Mouse (Mus musculus): Measurements from ENCODE around the gene Ints7.

Ints7 gene

DNA sequence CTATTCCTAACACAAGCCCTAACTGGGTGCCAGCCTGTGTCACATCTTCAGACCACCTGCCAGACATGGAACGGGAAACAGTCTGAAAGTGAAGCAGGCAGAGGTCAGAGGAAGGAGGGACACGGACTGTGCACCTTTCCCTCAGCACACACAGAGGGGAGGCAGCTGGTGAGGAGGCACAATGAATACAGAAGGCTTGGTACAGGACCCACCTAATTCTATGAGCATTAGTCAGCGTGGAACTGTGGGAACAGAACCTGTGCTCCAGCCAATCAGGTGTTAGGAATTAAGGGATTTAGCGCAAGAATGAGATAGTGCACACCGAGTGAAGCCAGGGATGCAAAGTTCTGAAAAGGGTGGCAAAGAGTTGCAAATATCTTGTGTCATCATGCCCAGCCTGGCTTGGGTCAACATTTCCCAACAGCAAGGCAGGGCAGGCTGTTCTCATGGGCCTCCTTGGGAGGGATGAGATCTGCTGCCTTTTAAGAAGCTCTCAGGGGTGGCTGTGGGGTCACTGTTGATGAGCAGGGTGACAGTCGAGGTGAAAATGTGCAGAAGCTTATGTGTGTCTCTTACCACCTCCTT lies 57.2 kb downstream of the Ints7 start:
- no peaks in the 10 kb centered on the region for H3K27me3 ChIP-seq (ENCODE audit: control insufficient read depth, insufficient read depth, low read length, poor library complexity, severe bottlenecking)
- no peaks in the 10 kb centered on the region for H3K36me3 ChIP-seq (ENCODE audit: control insufficient read depth, insufficient read depth, low read length, poor library complexity, severe bottlenecking)
- no peak for DNase-seq (ENCODE audit: low read depth, low spot score)

DNA sequence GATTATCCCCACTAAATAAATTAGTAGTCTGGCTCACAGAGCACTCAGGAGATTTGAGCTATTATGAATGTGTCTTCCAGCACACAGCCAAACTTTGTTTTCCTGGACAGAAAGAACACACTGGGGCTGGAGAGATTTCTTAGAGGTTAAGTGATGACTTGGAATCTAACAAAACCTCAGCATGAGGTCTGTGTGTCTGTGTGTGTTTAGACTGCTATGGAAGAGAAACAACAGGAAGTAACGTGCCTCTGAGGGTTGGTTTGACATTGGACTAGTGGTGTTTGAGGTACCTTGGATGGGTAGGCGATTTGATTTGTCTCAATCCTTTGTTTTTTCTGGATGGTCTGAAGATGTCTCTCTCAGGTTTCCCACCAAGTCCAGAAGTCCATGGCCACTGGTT lies 58.7 kb downstream of the Ints7 start:
- Histone ChIP-seq H3K27me3 (ENCODE audit: control insufficient read depth, insufficient read depth, low read length, poor library complexity, severe bottlenecking) (no peaks in the 10 kb centered on the region), H3K36me3 (ENCODE audit: control insufficient read depth, insufficient read depth, low read length, poor library complexity, severe bottlenecking) (no peaks in the 10 kb centered on the region)
- DNase-seq (ENCODE audit: low read depth, low spot score) = no peak

DNA sequence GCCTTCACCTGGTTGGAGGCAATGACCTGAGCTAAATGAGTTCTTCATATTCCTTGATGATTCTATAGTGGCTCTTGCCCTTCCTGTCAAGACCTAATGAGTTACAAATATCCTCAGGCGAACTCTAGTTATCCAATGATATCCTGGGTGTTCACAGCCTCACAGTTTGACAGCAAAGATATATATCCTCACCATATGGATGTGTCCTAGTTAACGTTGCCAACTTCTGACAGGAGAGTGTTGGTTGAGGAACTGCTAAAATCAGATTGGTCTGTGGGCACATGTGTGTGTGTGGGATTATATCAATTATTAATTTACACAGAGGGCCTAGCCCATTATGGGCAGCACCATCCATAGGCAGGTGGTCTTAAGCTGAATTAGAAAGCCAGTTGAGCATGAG lies 63.0 kb downstream of the Ints7 start:
- H3K36me3 ChIP-seq (ENCODE audit: control insufficient read depth, insufficient read depth, low read length, poor library complexity, severe bottlenecking) = no peaks in the 10 kb centered on the region
- DNase-seq (ENCODE audit: low read depth, low spot score) = no peak
- no peaks in the 10 kb centered on the region for H3K27me3 ChIP-seq (ENCODE audit: control insufficient read depth, insufficient read depth, low read length, poor library complexity, severe bottlenecking)

DNA sequence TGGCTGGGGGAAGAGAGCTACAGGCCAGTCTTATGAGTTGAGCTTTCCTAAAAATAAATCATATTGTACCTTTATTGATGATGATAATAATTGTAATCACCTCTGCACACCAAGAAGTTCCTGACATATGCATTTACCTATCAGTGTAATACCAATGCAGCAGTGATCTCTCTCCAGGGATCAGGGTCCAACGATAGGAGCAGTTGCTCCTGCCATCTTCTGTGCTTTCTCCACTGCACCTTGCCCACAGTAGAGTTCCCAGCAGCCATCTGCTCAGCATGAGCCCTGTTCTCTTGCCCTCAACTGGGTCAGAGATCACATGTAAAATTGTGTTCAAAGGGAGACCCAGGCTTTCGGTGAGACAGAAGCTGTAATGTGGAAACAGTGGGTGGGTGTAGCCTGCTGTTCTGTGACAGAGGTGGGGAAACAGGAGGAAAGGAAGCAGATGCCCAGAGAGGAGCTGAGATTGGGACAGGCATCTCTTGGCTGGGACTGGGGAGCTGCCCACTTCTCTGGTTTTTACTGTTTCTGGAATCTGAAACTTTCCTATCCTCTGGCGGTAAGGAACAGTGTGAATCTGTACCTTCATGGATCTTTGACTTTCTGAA lies 63.9 kb downstream of the Ints7 start:
- DNase-seq (ENCODE audit: low read depth, low spot score) = no peak
- Histone ChIP-seq H3K36me3 (ENCODE audit: control insufficient read depth, insufficient read depth, low read length, poor library complexity, severe bottlenecking) (no peaks in the 10 kb centered on the region), H3K27me3 (ENCODE audit: control insufficient read depth, insufficient read depth, low read length, poor library complexity, severe bottlenecking) (no peaks in the 10 kb centered on the region)

DNA sequence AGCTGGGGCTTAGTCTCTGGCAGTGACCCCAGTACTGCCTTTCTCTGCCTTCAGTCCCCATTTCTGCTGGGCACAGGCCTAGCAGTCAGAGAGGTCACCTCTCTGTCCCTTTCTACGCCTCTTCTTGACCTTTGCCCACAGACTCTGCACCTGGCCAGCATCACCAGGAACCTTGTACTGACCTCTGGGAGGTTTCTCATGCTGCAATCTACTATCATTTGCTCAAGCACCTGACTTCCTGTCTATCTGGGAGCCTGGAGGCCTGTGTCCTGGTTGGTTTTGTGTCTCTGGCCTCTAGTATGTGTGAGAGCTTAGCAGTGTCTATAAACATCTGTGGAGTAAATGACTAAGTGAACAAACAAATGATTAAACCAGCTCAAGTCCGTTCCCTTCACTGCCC lies 64.7 kb downstream of the Ints7 start:
- no peak for DNase-seq (ENCODE audit: low read depth, low spot score)
- H3K27me3 ChIP-seq (ENCODE audit: control insufficient read depth, insufficient read depth, low read length, poor library complexity, severe bottlenecking) = no peaks in the 10 kb centered on the region
- no peaks in the 10 kb centered on the region for H3K36me3 ChIP-seq (ENCODE audit: control insufficient read depth, insufficient read depth, low read length, poor library complexity, severe bottlenecking)

DNA sequence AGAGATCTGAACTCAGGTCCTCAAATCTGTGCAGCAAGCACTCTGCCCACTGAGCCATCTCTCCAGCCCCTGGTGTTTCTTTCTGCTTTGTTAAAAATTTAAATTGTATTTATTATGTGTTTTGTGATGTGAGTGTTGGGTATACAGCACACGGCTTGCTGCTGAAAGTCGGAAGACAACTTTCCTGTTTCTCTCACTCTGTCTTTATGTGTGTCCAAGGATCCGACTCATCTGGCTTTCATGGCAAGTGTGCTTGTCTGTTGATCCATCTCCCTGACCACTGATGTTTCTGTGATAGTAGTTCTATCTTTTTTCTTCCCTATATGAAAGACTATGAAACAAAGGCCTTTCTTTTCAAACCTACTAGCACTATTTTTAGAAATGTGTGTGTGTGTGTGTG lies 65.4 kb downstream of the Ints7 start:
- no peak for DNase-seq (ENCODE audit: low read depth, low spot score)
- H3K27me3 ChIP-seq (ENCODE audit: control insufficient read depth, insufficient read depth, low read length, poor library complexity, severe bottlenecking) = no peaks in the 10 kb centered on the region

DNA sequence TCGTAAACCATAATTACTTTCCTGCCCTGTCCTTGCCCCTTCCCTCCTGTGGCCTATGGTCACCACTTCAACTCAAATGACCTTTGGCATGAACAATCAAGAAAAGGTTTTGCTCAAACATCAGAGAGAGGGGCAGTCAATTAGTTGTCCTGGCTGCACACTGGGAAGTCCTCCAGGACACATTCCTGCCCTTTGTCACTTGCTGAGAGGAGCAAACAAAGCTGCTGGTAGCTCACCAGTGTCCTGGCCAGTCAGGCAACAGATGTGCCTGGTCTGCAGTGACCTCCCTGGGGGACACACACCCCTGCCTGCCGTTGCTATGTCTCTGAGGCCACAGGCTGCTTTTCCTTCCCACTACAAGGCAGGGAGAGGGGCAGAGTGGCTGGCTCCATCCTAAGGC lies 66.0 kb downstream of the Ints7 start:
- Histone ChIP-seq H3K27me3 (ENCODE audit: control insufficient read depth, insufficient read depth, low read length, poor library complexity, severe bottlenecking) (no peaks in the 10 kb centered on the region), H3K36me3 (ENCODE audit: control insufficient read depth, insufficient read depth, low read length, poor library complexity, severe bottlenecking) (no peaks in the 10 kb centered on the region)
- DNase-seq (ENCODE audit: low read depth, low spot score) = no peak

More for the DNA sequence above, 65.4 kb downstream of the Ints7 start:
- H3K36me3 ChIP-seq (ENCODE audit: control insufficient read depth, insufficient read depth, low read length, poor library complexity, severe bottlenecking) = no peaks in the 10 kb centered on the region

DNA sequence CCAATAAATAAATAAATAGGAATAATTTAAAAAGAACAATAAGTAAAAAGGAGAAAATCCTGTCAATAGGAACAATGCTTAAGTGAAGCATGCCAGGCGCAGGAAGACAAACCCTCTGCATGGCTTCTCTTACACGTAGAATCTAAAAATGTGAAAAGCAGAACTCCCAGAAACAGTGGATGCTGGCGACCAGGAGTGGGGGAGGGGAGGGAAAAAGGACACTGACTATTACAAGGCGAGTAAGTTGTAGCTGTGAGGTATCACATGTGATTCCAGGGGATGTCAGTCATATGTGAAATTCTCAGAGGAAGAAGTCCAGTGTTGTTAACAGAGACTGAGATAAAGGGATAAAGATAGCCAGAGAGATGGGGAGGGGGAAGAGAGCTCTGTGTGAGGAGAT lies 67.5 kb downstream of the Ints7 start:
- H3K27me3 ChIP-seq (ENCODE audit: control insufficient read depth, insufficient read depth, low read length, poor library complexity, severe bottlenecking) = no peaks in the 10 kb centered on the region
- no peaks in the 10 kb centered on the region for H3K36me3 ChIP-seq (ENCODE audit: control insufficient read depth, insufficient read depth, low read length, poor library complexity, severe bottlenecking)
- peak; percentile 6 for DNase-seq (ENCODE audit: low read depth, low spot score)

DNA sequence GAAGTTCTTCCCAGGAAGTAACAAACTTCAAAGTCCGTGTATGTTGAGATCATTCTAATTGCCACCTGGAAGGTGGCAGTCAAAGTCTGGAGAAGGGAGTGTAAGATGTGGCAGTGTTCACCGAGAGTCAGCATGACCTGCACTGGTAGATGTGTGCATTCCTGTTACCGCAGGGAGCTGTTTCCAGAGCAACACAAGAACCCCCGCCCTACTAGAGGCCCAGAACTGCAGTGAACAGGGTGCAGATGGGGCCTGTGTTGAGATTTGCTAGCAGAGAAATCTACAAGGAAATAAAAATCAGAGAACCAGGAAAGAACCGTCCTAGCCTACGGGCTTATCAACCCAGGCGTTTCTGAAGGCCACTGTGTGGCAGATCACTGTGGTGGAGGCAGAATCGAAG lies 70.5 kb downstream of the Ints7 start:
- H3K36me3 ChIP-seq (ENCODE audit: control insufficient read depth, insufficient read depth, low read length, poor library complexity, severe bottlenecking) = no peaks in the 10 kb centered on the region
- H3K27me3 ChIP-seq (ENCODE audit: control insufficient read depth, insufficient read depth, low read length, poor library complexity, severe bottlenecking) = no peaks in the 10 kb centered on the region
- DNase-seq (ENCODE audit: low read depth, low spot score) = no peak

DNA sequence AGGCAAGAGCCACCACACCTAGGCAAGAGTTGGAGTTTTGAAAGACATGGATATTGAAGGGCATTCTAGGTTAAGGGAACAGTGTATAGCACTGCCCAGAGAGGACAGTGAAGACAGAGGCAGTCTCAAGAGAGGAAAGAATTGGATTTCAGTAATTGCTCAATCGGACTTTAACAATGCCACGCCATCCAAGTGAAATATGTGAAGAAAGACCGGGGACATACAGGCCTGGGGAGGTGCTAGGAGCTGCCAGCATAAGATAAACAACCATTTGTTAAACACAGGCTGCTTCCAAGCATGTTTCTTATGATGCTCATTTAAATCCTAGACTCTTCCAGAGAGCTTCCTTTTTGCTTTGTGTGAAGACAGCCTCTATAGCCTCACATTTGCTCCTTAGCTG lies 72.2 kb downstream of the Ints7 start:
- no peak for DNase-seq (ENCODE audit: low read depth, low spot score)
- Histone ChIP-seq H3K36me3 (ENCODE audit: control insufficient read depth, insufficient read depth, low read length, poor library complexity, severe bottlenecking) (no peaks in the 10 kb centered on the region), H3K27me3 (ENCODE audit: control insufficient read depth, insufficient read depth, low read length, poor library complexity, severe bottlenecking) (no peaks in the 10 kb centered on the region)

DNA sequence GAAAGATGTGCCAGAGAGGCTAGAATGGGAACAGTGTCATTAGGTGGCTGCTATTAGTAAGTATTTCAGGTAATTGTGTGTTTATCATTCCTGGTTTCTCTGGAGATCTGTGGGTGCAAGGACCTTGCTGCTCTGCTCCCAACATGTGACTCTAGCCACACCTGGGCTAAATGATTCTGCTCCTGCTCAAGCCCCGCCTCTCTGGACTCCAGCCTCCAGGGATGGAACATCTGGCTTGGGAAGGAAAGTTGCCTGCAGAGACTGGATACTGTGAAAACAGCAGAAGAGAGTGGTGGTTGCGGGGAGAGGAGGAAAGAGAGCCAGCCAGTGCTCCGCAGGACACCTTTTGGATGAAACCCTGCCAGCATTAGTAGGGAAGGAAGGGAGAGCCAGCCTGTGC lies 84.0 kb downstream of the Ints7 start:
- DNase-seq (ENCODE audit: low read depth, low spot score) = no peak
- no peaks in the 10 kb centered on the region for H3K36me3 ChIP-seq (ENCODE audit: control insufficient read depth, insufficient read depth, low read length, poor library complexity, severe bottlenecking)
- no peaks in the 10 kb centered on the region for H3K27me3 ChIP-seq (ENCODE audit: control insufficient read depth, insufficient read depth, low read length, poor library complexity, severe bottlenecking)

DNA sequence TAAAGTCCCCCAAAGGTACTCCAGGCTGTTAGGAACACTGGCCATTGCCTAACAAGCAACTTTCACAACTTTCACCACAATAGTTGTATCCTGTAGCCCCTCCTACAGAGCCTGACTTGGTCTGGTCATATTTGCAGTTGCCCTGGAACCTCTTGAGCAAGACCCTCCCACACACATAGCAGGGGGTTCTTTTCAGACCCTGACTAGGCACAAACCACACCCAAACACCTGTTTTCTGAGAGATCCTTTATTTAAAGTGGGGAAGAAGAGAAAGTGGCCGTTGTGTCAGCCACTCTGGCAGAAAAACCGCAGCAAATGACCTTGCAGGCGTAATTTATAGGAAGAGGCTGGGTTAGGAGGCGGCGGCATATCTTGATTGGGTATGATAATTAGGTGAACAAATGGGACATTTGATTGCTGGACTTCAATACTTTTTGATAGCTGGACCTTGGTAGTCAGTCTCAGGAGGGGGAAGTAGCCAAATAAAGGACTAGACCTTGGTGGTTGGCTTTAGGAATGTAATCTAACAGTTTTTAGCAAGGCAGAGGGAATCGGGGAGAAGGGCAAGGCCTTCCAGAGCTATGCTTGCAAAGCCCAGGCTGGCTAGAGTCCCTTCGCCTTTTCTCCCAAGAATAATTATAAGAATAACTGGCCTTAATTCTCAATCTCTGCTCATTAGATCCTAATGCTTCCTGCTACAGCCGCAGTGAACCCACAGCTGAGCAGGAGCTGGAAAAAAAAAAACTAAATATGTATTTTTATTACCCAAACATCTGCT lies 85.8 kb downstream of the Ints7 start:
- no peaks in the 10 kb centered on the region for H3K36me3 ChIP-seq (ENCODE audit: control insufficient read depth, insufficient read depth, low read length, poor library complexity, severe bottlenecking)
- no peaks in the 10 kb centered on the region for H3K27me3 ChIP-seq (ENCODE audit: control insufficient read depth, insufficient read depth, low read length, poor library complexity, severe bottlenecking)
- peak; percentile 10 for DNase-seq (ENCODE audit: low read depth, low spot score)

DNA sequence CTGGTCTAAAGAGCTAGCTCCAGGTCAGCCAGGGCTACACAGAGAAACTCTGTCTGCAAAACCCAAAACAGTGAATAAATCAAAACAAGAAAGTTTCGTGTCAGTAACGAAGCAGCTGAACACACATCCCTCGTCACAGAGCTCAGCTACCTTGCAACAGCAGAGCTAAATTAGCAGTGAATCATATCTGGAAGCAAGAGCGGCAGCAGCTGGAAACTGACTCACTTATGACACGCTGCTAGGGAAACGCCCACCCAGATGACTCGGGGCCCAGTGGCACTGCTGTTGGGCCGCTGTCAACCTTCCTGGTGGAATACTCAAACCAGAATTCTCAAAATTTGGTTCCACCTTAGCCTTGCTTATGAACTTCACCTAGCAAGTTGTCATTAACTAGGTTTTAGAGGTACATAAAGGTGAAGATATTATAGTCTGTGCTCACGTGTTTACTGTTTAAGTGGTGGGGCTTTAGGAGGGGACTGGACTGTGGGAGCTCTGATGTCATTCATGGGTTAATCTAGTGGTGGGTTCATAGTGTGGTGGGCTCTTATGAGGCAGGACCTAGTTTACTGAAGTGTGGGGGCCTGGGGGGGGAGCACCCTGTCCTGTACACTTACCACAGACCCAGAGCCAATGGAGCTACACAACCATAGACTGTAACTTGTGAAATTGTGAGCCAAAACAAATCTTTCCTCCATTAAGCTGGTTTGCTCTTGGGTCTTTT lies 86.9 kb downstream of the Ints7 start:
- no peaks in the 10 kb centered on the region for H3K36me3 ChIP-seq (ENCODE audit: control insufficient read depth, insufficient read depth, low read length, poor library complexity, severe bottlenecking)
- DNase-seq (ENCODE audit: low read depth, low spot score) = no peak
- H3K27me3 ChIP-seq (ENCODE audit: control insufficient read depth, insufficient read depth, low read length, poor library complexity, severe bottlenecking) = no peaks in the 10 kb centered on the region

DNA sequence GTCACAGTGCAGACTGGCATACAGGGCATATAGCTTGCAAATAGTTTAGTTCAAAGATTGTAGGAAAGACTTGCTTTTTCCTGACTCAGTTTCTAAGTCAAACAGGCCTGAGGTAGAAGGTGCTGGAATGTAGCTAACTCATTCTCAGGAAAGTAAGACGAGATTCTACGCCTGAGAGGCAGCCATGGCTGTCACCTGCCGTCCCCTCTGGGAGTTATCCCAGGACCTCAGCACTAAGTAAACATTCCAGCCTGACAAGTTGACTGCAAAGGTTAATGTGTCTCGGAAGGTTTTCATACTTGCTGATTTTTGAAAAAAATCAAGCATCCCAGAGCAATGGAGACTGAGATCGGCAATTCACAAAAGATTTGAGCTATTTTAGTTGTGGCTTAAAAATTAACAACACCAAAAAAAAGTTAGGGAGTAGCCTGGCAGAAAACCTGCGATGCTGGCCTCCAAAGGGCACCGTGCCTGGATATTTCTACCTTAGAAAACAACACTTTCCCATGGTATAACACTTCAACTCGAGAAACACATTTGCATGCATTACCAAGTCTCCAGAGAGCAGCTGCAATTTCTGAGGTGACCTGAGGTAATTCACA lies 87.6 kb downstream of the Ints7 start:
- no peaks in the 10 kb centered on the region for H3K36me3 ChIP-seq (ENCODE audit: control insufficient read depth, insufficient read depth, low read length, poor library complexity, severe bottlenecking)
- no peak for DNase-seq (ENCODE audit: low read depth, low spot score)
- H3K27me3 ChIP-seq (ENCODE audit: control insufficient read depth, insufficient read depth, low read length, poor library complexity, severe bottlenecking) = no peaks in the 10 kb centered on the region

DNA sequence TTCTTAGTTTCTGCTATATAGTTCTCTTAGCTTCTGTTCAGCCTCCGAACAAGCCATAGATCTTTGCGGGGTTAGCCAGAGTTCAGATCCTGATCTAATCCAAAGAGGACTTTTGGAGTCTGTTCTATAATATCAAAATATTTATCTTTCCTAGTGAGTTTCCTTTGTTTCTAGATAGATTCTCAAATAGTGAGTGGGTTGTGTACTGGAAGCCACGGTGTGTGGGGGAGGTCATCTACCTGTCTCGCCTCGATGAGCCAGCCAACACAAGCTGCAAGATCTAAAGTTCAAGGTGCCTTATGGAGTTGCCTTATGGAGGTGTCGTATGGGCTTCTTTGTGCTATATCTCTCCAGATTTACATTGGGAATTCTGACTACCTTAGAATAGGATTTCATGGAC lies 88.2 kb downstream of the Ints7 start:
- Histone ChIP-seq H3K27me3 (ENCODE audit: control insufficient read depth, insufficient read depth, low read length, poor library complexity, severe bottlenecking) (no peaks in the 10 kb centered on the region), H3K36me3 (ENCODE audit: control insufficient read depth, insufficient read depth, low read length, poor library complexity, severe bottlenecking) (no peaks in the 10 kb centered on the region)
- no peak for DNase-seq (ENCODE audit: low read depth, low spot score)
